Mouse (Mus musculus) embryonic fibroblast, embryonic 13.5 days (primary cell): ENCODE measurements around the gene Faap100. TPM values are rescaled to one million over a fixed set of nuclear protein-coding genes. Genes with fewer than 3 reads are reported as not detected.
"Not testable (repeated sequence)": the region's sequence is repeated elsewhere in the genome, so short reads cannot be mapped to it uniquely, and the experiment has no call there.

Experiments
- H3K27ac ChIP-seq: 2 replicates; pipeline ENCODE4 v1.5.1; 2012; ENCODE audit warnings: low read length, control low read depth, inconsistent platforms; ENCODE audit not compliant: insufficient read depth
- H3K4me1 ChIP-seq: 2 replicates; pipeline ENCODE4 v1.6.1; 2011; ENCODE audit warnings: low read length; ENCODE audit not compliant: control insufficient read depth, insufficient read depth
- H3K4me3 ChIP-seq: 2 replicates; pipeline ENCODE4 v1.5.1; 2011; ENCODE audit warnings: mild to moderate bottlenecking, control low read depth, low read length; ENCODE audit not compliant: insufficient read depth
- CTCF ChIP-seq: IDR thresholded peaks from 2 replicates; pipeline ENCODE4 v1.5.1; 2011; ENCODE audit warnings: mild to moderate bottlenecking, control low read depth, low read length, moderate library complexity, borderline replicate concordance; ENCODE audit not compliant: insufficient read depth
- POLR2A ChIP-seq: IDR thresholded peaks from 2 replicates; pipeline ENCODE4 v1.6.1; 2011; ENCODE audit warnings: low read depth, mild to moderate bottlenecking, control low read depth, low read length, moderate library complexity
- polyA plus RNA-seq: library from polyadenylated mRNA; stranded (reverse); fragments of >200 nt; gene quantifications from 2 replicates; pipeline ENCODE4 v1.2.4, GENCODE M21; 2011; ENCODE audit warnings: low read depth; ENCODE audit not compliant: missing spikeins, insufficient read length

Faap100 gene
- polyA plus RNA-seq, 1 experiment, result 10.9 TPM

- Histone ChIP-seq H3K27ac (no peak overlapping the region), H3K4me3 (no peak overlapping the region), H3K4me1 (peaks cover 6% of the 10 kb centered on the region; the same call in 1 of the 2 replicates)
- TF ChIP-seq POLR2A (no peak), CTCF (no peak)
Observed at GRCm38 (mm10) chr11:120360062-120360461, 18.5 kb downstream of the Faap100 start.

GRCm38 (mm10) chr11:120359391-120359790 is 19.2 kb downstream of the Faap100 start:
- Histone ChIP-seq H3K4me1 (peaks cover 6% of the 10 kb centered on the region; the same call in 1 of the 2 replicates), H3K27ac (no peak overlapping the region)
- TF ChIP-seq CTCF, result no peak

GRCm38 (mm10) chr11:120357791-120358401 is 20.7 kb downstream of the Faap100 start:
- Histone ChIP-seq H3K27ac (no peak overlapping the region), H3K4me1 (peaks cover 9% of the 10 kb centered on the region), H3K4me3 (no peak overlapping the region)
- no peak for TF ChIP-seq CTCF
- TF ChIP-seq POLR2A, result no peak

More at GRCm38 (mm10) chr11:120359391-120359790, 19.2 kb downstream of the Faap100 start:
- H3K4me3 ChIP-seq, result no peak overlapping the region

- TF ChIP-seq CTCF (no peak), POLR2A (no peak)
- no peak overlapping the region for H3K27ac ChIP-seq
- no peak overlapping the region for H3K4me3 ChIP-seq
- peaks cover 14% of the 10 kb centered on the region for H3K4me1 ChIP-seq
Observed at GRCm38 (mm10) chr11:120356900-120357299, 21.7 kb downstream of the Faap100 start.

GRCm38 (mm10) chr11:120356319-120356840 is 22.2 kb downstream of the Faap100 start:
- TF ChIP-seq POLR2A (no peak), CTCF (no peak)
- no peak overlapping the region for H3K27ac ChIP-seq
- H3K4me3 ChIP-seq, result no peak overlapping the region
- H3K4me1 ChIP-seq, result peaks cover 17% of the 10 kb centered on the region

GRCm38 (mm10) chr11:120355277-120356039 is 23.1 kb downstream of the Faap100 start:
- H3K4me1 ChIP-seq, result peaks cover 24% of the 10 kb centered on the region
- peak overlapping the region; percentile 54; the same call in 1 of the 2 replicates for H3K27ac ChIP-seq
- no peak overlapping the region for H3K4me3 ChIP-seq
- TF ChIP-seq POLR2A (no peak), CTCF (no peak)

- peaks cover 24% of the 10 kb centered on the region for H3K4me1 ChIP-seq
- H3K4me3 ChIP-seq, result no peak overlapping the region
- peak overlapping the region; percentile 54; the same call in 1 of the 2 replicates for H3K27ac ChIP-seq
- TF ChIP-seq CTCF (no peak), POLR2A (no peak)
Observed at GRCm38 (mm10) chr11:120354304-120355276, 24.0 kb downstream of the Faap100 start.

GRCm38 (mm10) chr11:120353500-120354303 is 24.9 kb downstream of the Faap100 start:
- H3K27ac ChIP-seq, result no peak overlapping the region
- H3K4me1 ChIP-seq, result peaks cover 24% of the 10 kb centered on the region
- TF ChIP-seq POLR2A, result 0 out of 2 replicates have a peak, but pooled peaks have one; percentile 25
- TF ChIP-seq CTCF, result 0 out of 2 replicates have a peak, but pooled peaks have one; percentile 18
- no peak overlapping the region for H3K4me3 ChIP-seq

- Histone ChIP-seq H3K4me3 (no peak overlapping the region), H3K27ac (0 out of 2 replicates have a peak overlapping the region, but pooled peaks have one; percentile 9), H3K4me1 (peaks cover 19% of the 10 kb centered on the region)
- TF ChIP-seq POLR2A (no peak; the same call in 1 of the 2 replicates), CTCF (no peak)
Observed at GRCm38 (mm10) chr11:120352571-120353290, 25.8 kb downstream of the Faap100 start.

GRCm38 (mm10) chr11:120352093-120352350 is 26.5 kb downstream of the Faap100 start:
- H3K4me3 ChIP-seq, H3K27ac ChIP-seq: not testable (repeated sequence)
- peaks cover 18% of the 10 kb centered on the region for H3K4me1 ChIP-seq
